Mouse (Mus musculus) hematopoietic stem cell, adult 5-6 weeks (primary cell): ENCODE results near the gene Ngb. TPM values are rescaled to one million over a fixed set of nuclear protein-coding genes. Genes with fewer than 3 reads are reported as not detected.

Experiments used
- ATAC-seq, 2 experiments: fragments of 125-278 bp in 1 of 2; replicated peaks in 1 of 2; 2 replicates each; pipeline ENCODE4 v1.8.0; 2016 to 2017; ENCODE audit warnings: inconsistent platforms in 2 of 2, mild to moderate bottlenecking in 2 of 2, moderate number of reproducible peaks in 2 of 2, low read depth in 1 of 2, moderate TSS enrichment in 1 of 2; ENCODE audit not compliant: low FRiP score in 2 of 2, poor library complexity in 2 of 2, severe bottlenecking in 2 of 2, insufficient read depth in 1 of 2, low TSS enrichment in 1 of 2
- total RNA-seq: library from RNA; stranded (forward); fragments of 172-1452, 232-1000 nt; gene quantifications from 2 replicates; pipeline ENCODE4 v1.2.3, GENCODE M21; 2017

The Ngb gene
- total RNA-seq, 1 experiment from 2014 or later: 2.3 TPM

DNA sequence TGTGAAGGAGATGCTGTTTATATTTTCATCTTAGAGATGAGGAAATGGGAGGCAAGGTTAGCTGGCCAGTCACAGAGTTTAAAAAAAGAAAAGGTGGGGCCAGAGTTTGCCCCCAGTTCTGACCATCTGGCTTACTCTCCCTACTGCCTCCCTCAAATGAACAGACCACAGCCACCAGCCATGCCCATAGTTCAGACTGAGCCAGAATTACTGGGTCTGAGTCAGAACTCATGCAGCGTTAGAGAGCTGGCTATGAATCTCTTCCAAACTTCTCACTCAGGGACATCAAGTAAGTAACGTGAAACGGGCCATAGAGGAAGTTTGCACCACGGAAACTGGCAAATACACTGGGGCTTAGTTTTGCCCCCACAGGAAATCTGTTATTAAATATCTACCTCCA is 2.5 kb upstream of the Ngb start:
- ATAC-seq: no peak

DNA sequence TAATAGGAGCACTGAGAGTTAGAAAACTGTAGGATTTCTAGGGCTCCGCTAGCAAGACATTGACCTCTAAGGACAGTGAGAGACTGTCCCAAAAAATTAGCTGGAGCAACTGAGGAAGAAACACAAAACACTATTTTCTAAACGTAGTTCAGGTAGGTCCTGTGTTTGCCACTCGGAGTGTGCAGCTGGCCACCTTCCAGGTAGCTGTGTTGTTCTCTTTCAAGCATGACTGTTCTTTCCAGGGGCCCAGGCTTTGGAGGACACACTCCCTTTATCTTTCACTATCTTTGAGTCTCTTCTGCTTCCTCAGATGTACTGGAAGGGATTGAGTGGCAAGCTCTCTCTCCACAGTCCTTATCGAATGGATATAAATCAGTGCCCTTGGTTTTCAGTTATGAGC is 1.1 kb upstream of the Ngb start:
- no peak for ATAC-seq

- no peak for ATAC-seq
Measured at GRCm38 (mm10) chr12:87100331-87100730, 2.0 kb downstream of the Ngb start.

DNA sequence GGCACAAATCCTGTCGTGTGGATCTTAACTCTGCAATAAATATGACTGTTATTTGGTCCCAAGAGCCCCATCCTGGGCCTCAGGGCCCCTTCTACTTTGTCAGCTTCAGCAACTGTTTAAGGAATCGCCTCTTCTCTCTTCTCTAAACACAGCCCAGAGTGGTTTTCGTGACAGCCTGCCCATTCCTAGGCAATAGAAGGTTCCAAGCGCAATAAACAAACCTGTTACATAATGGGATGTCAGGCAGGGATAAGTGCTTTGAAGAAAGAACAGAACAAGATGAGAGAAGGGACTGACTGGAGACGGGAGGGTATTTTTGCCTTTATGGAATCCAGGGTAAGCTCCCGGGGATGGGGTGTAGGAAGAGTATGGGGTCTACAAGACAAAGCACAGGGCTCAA is 8.7 kb downstream of the Ngb start:
- no peak for ATAC-seq

DNA sequence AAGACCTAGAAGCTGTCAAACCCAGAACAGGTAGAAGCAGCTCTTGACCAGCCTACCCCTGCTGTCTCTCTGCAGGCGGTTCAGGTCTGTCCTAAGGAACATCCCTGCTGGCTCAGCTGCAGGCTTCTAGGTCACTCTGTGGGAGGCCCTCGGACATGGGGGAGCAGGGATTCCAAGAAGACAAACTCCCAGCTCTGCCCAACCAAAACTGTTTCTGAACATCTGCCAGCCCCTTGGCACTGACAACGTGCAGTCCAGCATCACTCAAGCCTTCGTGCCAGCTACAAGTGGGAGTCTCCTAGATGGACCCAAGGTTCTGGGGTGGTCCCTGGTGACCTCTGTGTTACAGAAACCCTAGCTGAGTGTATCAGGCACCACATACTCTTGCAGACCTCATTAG is 9.1 kb downstream of the Ngb start:
- no peak for ATAC-seq

DNA sequence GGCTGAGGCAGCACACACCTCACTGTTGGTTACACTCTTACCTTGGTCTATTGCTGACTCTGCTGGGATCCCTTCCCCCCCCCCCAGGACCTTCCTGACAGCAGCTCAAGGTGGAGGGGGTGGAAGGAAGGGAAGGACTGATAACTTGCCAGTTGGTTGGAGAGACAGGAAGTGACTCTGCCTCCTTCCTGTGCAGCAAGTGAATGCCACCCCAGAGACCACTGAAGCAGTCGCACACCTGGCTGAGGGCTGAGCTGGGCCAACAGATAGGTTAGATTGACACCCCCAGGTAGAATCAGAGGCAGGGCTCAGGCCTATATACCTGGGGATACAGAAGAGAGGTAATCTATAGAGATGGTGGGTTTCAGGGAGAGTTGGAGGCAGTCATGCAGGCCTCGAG is 10.4 kb downstream of the Ngb start:
- no peak for ATAC-seq

DNA sequence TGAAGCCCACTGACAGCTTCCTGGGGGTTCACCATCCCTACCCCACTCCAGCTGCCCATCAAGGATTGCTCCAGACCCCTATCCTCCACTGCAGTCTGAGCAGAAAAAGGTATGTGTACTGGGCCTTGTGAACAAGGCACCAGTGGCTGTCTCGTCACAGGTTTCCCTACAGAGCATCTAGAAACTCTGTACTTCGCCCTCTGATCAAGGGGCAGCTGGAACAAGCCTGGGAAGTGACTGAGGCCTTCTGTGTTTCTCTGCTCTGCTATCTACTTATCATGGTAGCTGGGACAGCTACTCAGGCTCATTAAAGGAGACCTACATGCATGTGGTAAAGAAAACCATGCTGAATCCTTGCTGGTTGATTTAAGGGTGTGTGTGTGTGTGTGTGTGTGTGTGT is 12.6 kb downstream of the Ngb start:
- ATAC-seq: no peak

- ATAC-seq: no peak
Measured at GRCm38 (mm10) chr12:87089255-87089654, 13.1 kb downstream of the Ngb start.

DNA sequence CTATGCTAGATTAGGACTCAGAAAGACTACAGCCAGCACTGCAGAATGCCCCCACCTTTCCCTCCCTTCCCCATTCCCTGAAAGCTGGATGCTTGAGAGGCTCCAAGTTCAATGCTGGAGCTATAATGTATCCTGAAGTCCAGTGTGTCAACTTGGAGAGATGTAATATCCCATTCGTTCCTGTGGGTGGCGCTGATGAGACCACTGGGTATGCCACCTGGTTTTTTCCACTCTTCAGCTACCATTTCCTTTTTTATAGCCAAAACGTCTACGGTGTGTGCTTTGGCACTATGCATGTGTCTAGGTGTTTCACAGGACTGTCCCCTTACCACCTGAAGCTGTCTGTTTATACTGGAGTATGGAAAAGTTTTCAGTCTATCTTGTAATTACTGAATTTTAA is 14.0 kb downstream of the Ngb start:
- ATAC-seq: no peak; a peak in 1 of 4 replicates

GRCm38 (mm10) chr12:87087236-87087635 is 15.1 kb downstream of the Ngb start:
- ATAC-seq: no peak

- no peak for ATAC-seq
Measured at GRCm38 (mm10) chr12:87082797-87083196, 19.5 kb downstream of the Ngb start.

- no peak for ATAC-seq
Measured at GRCm38 (mm10) chr12:87076610-87077009, 25.7 kb downstream of the Ngb start.

GRCm38 (mm10) chr12:87070520-87070919 is 31.8 kb downstream of the Ngb start:
- no peak for ATAC-seq

- ATAC-seq: no peak
Measured at GRCm38 (mm10) chr12:87066429-87066828, 35.9 kb downstream of the Ngb start.

DNA sequence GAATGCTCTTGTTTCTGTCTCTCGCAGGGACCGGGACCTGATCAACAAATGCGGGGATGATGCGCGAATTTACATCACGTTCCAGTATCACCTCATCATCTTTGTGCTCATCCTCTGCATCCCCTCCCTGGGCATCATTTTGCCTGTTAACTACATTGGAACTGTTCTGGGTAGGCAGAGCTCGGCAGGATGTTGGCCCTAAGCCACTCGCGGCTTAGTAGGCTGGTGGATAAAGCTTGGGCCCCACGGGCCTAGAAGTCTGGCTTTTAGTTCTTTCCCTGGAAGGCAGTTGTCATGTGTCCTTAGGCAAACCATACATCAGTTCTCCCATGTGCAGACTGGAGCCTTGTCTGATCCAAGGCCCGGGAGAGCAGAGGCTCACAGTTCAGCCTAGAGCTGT is 36.9 kb downstream of the Ngb start:
- no peak for ATAC-seq

DNA sequence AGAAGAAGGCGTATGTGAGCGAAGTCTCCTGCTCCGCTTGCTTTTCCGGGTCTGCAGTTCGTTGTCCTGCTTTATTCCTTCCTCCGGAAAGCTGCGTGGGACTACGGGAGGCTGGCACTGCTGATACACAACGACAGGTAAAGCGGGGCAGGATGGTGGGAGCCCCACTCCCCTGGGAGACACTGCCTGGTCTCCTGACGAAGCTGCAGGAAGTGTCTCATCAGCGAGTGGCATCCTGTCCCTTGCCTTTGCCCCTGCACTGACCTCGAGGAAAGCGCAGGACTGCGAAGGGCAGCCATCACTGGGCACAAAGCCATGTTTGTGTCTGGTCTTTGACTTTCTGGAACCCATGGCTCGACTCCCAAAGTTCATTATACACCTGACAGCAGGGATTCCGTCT is 45.3 kb downstream of the Ngb start:
- no peak for ATAC-seq

GRCm38 (mm10) chr12:87054873-87055272 is 47.5 kb downstream of the Ngb start:
- ATAC-seq: no peak

GRCm38 (mm10) chr12:87052661-87053321 is 49.5 kb downstream of the Ngb start:
- ATAC-seq: peak; percentile 54 to 56; a peak in 2 of 4 replicates

GRCm38 (mm10) chr12:87047536-87047935 is 54.8 kb downstream of the Ngb start:
- ATAC-seq: no peak
